Mouse (Mus musculus): ENCODE measurements at regions not wholly inside any gene's neighbourhood (a gene's known extent, or its start where the extent isn't known, plus 50 kb on each side); places are given as distances from the start of the nearest gene placed in this dataset.
A peak's percentile ranks its signal among the peaks of the same experiment; 100 is the strongest.

DNA sequence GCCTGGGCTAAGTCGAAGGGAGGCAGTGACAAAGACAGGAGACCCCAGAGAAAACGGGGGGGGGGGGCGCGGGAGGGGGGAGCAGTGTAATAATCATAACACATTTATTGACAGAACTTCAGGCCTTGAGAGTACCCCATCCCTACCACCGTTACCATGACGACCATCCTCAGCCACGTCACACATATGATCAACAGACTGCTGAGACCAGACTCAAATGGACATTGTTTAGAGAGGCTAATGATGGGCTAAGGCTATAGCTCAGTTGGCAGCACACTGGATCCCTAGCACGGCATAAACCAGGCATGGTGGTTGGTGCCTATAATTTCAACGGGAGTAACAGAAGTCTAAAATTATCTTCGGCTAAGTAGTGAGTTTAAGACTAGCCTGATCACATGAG lies 565.8 kb upstream of the Adam5 start:
- no peak for DNase-seq (ENCODE audit: low spot score)

GRCm38 (mm10) chr8:25389371-25389855 lies 565.2 kb upstream of the Adam5 start:
- DNase-seq (ENCODE audit: low spot score): no peak

DNA sequence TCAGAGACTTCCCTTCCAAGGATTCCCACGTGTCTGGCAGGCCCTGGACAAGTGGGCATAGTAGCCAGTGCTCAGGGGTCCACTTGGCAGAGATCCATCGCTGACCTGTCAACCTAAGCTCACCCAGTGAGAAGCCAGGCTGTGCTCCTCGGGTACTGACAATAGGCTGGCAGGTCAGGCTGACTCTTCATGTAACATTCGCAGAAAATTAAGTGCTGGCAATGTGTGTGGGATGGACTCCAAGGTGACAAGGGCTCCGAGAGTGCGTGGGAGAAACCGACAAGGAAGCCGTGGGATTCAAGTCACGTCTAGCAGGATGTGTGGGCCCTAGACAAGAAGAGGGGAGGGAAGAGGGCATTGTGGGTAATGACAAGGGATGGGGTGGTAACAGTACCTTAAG lies 564.6 kb upstream of the Adam5 start:
- no peak for DNase-seq (ENCODE audit: low spot score)

- no peak for DNase-seq (ENCODE audit: low spot score)
Measured at GRCm38 (mm10) chr8:25385186-25385585, 561.0 kb upstream of the Adam5 start.

- DNase-seq (ENCODE audit: low spot score): no peak
Measured at GRCm38 (mm10) chr8:25384591-25384990, 560.4 kb upstream of the Adam5 start.

GRCm38 (mm10) chr8:25373276-25373675 lies 549.1 kb upstream of the Adam5 start:
- DNase-seq (ENCODE audit: low spot score): no peak

GRCm38 (mm10) chr8:25370947-25371346 lies 546.8 kb upstream of the Adam5 start:
- DNase-seq (ENCODE audit: low spot score): no peak

GRCm38 (mm10) chr8:25369331-25369730 lies 545.2 kb upstream of the Adam5 start:
- DNase-seq (ENCODE audit: low spot score): no peak

- no peak for DNase-seq (ENCODE audit: low spot score)
Measured at GRCm38 (mm10) chr8:25368561-25369091, 544.5 kb upstream of the Adam5 start.

DNA sequence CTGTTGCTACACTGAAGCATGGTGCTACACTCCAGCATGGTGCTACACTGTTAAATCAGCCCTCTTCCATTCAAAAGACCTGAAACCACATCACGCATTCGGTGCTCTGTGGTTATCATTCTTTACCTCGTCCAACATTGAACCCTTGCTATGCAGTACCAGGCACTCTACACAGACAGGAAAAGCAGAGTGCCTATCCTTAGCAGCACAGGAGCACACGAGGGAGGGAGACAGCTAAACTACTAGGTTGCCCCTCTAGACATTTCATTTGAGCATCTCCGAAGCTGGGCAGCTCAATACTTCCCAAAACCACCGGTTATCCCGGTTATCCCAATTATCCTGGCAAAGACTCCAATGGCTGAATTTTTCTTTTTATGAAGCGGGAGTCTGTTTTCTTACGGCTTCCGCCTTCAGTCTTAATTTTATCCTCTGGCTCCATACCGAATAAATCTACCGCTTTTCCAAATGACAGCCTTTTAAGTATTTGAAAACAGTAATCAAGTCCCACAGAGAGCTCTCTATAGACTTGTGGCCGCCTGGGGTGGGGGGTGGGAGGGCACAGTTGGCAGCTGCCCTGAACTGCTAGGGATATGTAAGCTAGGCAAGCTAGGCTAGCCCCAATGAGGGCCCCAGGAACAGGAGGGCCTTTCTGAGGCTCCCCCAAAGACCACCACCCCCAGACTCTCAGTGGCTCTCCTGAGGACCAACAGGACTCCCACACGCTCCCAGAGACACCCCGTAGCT lies 543.8 kb upstream of the Adam5 start:
- no peak for DNase-seq (ENCODE audit: low spot score)

DNA sequence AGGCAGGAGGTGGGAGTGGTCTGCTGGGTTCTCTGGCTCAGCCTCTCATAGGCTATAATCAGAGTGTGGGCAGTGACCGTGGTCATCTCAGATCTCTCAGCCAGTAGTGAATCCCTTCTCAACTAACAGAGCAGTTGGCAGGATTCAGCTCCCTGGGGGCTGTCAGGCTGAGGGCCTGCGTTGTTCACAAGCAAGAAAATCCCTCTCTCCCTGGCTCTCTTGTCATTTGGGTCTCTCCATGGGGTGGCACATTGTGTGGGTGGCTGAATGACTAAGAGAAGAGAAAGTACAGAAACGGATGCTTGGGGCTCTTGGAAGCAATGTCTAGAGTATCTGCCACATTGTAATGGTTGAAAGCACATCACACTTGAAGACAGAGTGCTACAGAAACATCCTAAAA lies 542.0 kb upstream of the Adam5 start:
- no peak for DNase-seq (ENCODE audit: low spot score)

GRCm38 (mm10) chr8:25362656-25363055 lies 538.5 kb upstream of the Adam5 start:
- DNase-seq (ENCODE audit: low spot score): no peak

- DNase-seq (ENCODE audit: low spot score): no peak
Measured at GRCm38 (mm10) chr8:25362146-25362545, 538.0 kb upstream of the Adam5 start.

GRCm38 (mm10) chr8:25361420-25361819 lies 537.3 kb upstream of the Adam5 start:
- DNase-seq (ENCODE audit: low spot score): no peak

- no peak for DNase-seq (ENCODE audit: low spot score)
Measured at GRCm38 (mm10) chr8:25358539-25359165, 534.5 kb upstream of the Adam5 start.

- DNase-seq (ENCODE audit: low spot score): peak; percentile 44
Measured at GRCm38 (mm10) chr8:25353822-25354770, 529.9 kb upstream of the Adam5 start.

GRCm38 (mm10) chr8:25353405-25353804 lies 529.2 kb upstream of the Adam5 start:
- no peak for DNase-seq (ENCODE audit: low spot score)

DNA sequence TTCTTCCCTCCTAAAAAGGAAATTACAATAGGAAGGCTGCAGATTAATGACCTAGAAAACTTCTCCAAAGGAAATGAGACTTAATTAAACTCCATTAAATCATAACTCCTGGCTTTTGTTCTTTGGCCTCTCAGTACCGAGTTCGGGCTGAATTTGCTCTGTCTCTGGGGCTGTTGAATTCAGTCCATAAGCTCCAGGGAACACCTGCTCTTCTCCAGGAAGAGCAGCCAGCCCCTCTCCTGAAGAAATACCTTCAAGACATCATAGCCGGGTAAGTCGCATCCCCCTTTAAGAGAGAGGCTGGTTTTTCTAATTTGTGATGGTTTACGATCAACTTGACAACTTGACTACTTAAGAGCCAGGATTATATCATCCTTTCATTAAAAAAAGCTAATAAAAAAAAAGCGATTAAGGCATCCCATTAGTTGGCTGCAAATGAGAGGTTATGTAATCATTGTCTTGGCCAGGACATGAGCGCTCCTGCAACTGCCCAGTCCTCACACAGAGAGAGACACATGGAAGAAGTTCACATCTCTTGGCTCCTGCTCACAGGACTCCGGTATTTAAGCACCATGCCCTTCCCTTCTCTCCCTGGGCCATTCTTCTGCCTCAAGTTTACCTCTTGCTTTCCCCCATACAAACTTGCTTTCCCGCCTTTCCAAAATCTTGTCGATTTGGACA lies 524.0 kb upstream of the Adam5 start:
- no peak for DNase-seq (ENCODE audit: low spot score)

DNA sequence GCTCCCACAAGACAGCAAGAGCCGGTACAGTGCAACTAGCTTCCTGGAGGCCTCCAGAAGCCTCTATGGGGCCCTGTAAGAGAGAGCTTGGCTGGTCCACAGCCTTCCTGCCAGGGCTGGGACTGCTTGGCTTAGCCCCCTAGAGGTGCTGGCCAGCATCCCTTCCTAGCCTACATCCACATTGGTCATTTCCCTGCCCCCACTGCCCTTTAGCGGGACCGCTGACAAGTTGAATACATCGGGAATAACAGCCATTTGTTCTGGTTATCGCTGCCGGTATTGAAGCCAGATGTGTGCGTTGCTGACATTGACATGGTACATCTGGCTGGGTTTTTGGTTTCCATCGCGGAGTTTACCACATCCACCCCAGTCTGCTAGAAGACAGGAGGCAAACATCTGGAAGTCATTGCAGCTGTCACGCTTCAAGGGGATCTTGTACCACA lies 519.0 kb upstream of the Adam5 start:
- no peak for DNase-seq (ENCODE audit: low spot score)

DNA sequence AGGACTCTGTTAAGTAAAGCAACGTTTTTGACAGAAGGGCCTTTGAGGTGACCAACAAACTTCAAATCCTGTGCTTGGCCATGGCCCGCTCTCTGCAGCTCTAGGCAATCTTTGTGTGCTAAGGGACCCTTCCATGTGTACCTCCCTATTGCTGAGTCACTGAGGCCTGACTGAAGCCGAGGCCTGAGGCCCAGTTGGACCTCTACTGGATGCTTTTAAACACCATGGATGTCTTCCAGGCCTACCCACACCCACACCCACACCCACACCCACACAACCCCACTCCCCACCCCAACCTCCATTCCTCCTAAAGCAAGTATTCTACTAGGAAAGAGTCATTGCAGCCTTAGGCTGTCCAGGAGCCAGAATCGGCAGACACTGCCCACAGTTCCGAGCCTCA lies 518.3 kb upstream of the Adam5 start:
- no peak for DNase-seq (ENCODE audit: low spot score)

GRCm38 (mm10) chr8:25341225-25341624 lies 517.1 kb upstream of the Adam5 start:
- DNase-seq (ENCODE audit: low spot score): no peak

DNA sequence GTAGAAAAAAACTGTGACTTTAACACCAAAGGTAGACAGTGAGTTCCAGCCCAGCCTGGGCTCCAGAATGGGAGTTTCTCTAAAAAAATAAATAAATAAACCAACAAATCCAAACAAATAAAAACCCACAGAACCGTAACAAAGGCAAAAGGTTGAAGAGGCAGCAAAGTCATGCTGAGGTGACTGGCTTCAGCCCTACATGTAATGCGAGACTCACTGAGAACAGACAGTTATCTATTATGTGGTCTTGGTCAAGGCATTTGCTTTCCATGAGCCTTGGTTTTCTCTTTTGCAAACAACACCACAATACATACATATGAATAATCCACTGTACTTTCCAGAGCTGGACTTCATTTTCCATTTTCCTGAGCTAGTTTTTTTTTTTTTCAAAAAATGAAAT lies 516.6 kb upstream of the Adam5 start:
- no peak for DNase-seq (ENCODE audit: low spot score)
